Mouse (Mus musculus) kidney, postnatal 14 days (tissue): ENCODE measurements around the gene Pih1d1.
"Not testable (repeated sequence)": the region's sequence is repeated elsewhere in the genome, so short reads cannot be mapped to it uniquely, and the experiment has no call there.

Experiments used
- DNase-seq: peaks from one replicate; pipeline ENCODE4 v3.0.0; 2022; ENCODE audit warnings: mixed read lengths

The Pih1d1 gene

GRCm38 (mm10) chr7:45148534-45149098, 5.5 kb upstream of the Pih1d1 start:
- no peak for DNase-seq

- peak; percentile 67 for DNase-seq
Observed at GRCm38 (mm10) chr7:45149545-45149944, 4.6 kb upstream of the Pih1d1 start.

GRCm38 (mm10) chr7:45150321-45150720, 3.8 kb upstream of the Pih1d1 start:
- no peak for DNase-seq

GRCm38 (mm10) chr7:45151303-45151702, 2.8 kb upstream of the Pih1d1 start:
- DNase-seq, result peak; percentile 72

- not testable (repeated sequence) for DNase-seq
Observed at GRCm38 (mm10) chr7:45153052-45153451, 1.1 kb upstream of the Pih1d1 start.

- DNase-seq, result no peak
Observed at GRCm38 (mm10) chr7:45153586-45153985, 517 bp upstream of the Pih1d1 start.

- peak; percentile 67 for DNase-seq
Observed at GRCm38 (mm10) chr7:45154993-45155514, 951 bp downstream of the Pih1d1 start.

- DNase-seq, result no peak
Observed at GRCm38 (mm10) chr7:45155590-45155989, 1.5 kb downstream of the Pih1d1 start.

GRCm38 (mm10) chr7:45156206-45156605, 2.1 kb downstream of the Pih1d1 start:
- DNase-seq, result no peak

GRCm38 (mm10) chr7:45157459-45157858, 3.4 kb downstream of the Pih1d1 start:
- no peak for DNase-seq

- DNase-seq, result no peak
Observed at GRCm38 (mm10) chr7:45158991-45159390, 4.9 kb downstream of the Pih1d1 start.

- no peak for DNase-seq
Observed at GRCm38 (mm10) chr7:45160316-45160800, 6.3 kb downstream of the Pih1d1 start.

- no peak for DNase-seq
Observed at GRCm38 (mm10) chr7:45160866-45161265, 6.8 kb downstream of the Pih1d1 start.

- peak; percentile 91 for DNase-seq
Observed at GRCm38 (mm10) chr7:45161612-45162473, 7.7 kb downstream of the Pih1d1 start.

- no peak for DNase-seq
Observed at GRCm38 (mm10) chr7:45162551-45162950, 8.4 kb downstream of the Pih1d1 start.

- DNase-seq, result no peak
Observed at GRCm38 (mm10) chr7:45162996-45163615, 9.0 kb downstream of the Pih1d1 start.

- peak; percentile 60 for DNase-seq
Observed at GRCm38 (mm10) chr7:45163735-45164490, 9.8 kb downstream of the Pih1d1 start, which contains the start of gene Slc17a7. Gene Slc17a7 (plus strand): TSS chr7:45163949.

- no peak for DNase-seq
Observed at GRCm38 (mm10) chr7:45164833-45165232, 10.7 kb downstream of the Pih1d1 start.

- no peak for DNase-seq
Observed at GRCm38 (mm10) chr7:45165701-45166100, 11.6 kb downstream of the Pih1d1 start.

- DNase-seq, result no peak
Observed at GRCm38 (mm10) chr7:45166950-45167401, 12.9 kb downstream of the Pih1d1 start.

GRCm38 (mm10) chr7:45167761-45168445, 13.8 kb downstream of the Pih1d1 start:
- DNase-seq, result no peak

- DNase-seq, result no peak
Observed at GRCm38 (mm10) chr7:45168656-45169055, 14.6 kb downstream of the Pih1d1 start.
